21 mouse cellular contexts compared by ENCODE assay signal in the genomic region with DNA sequence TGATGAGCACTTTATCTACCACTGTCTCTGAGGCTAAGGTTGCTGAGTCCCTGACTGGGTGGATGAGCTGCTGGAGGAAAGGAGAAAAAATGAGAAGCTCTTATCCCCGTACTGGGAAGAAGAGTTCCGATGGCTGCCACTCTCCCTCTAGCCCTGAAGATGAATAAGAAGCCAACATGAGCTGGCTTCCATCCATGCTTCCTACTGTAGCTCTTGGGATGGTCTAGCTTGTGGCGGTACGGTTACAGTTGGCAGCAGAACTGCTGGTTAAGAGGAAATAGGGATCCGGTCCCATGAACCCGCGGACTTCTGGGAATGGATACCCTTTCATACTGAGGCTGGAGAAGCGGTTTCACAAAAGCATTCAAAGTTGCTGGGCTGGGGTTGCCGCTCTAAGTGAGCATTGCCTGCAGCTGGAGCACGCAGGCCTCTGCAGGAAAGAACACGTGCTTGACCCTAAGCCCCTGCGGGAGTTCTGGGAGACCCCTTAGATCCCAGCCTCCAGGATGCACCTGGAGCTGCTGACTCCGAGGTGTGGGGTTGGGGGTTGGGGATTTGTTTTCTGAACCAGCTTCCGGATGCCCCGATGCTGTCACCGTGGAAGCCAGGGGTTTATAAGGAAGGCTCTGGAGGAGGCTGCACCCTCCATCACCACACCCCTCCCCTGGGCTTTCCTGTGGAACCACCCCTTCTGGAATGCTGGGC.
DNase-seq lines count a peak whose midpoint lies in the region; ATAC-seq and TF ChIP-seq lines count a peak whose summit lies in the region.
"Had no signal": no experiment of that assay in that cellular context is flagged by ENCODE, and none has a peak within 500 bp of the region (broad histone marks: within the 10 kb centered on the region; RNA-seq: fewer than 3 reads in every experiment).

No protein-coding gene starts in this region.

- H3K27ac ChIP-seq in intestine, embryonic 15.5 days = no peak overlapping the region
- no peak overlapping the region for H3K27ac ChIP-seq in intestine, postnatal 0 days (ENCODE audit: low read depth, low read length)
- no peak overlapping the region for H3K27ac ChIP-seq in embryonic facial prominence, embryonic 11.5 days (replicated peaks; ENCODE audit: low read depth, low read length)
- H3K27ac ChIP-seq in limb, embryonic 13.5 days = no peak overlapping the region; the same call in 1 of the 2 replicates
- H3K27ac ChIP-seq: embryonic facial prominence, embryonic 13.5 days; forebrain, embryonic 13.5 days; gastrocnemius, adult 2 months; kidney, postnatal 0 days; liver, embryonic 15.5 days; lung, embryonic 15.5 days; midbrain, embryonic 15.5 days had no signal

- H3K4me2 ChIP-seq in intestine, embryonic 15.5 days (replicated peaks) = 0 out of 2 replicates have a peak overlapping the region, but pooled peaks have one; percentile 14
- no peak overlapping the region for H3K4me2 ChIP-seq in intestine, postnatal 0 days (replicated peaks; ENCODE audit: low read depth)
- no peak overlapping the region; the same call in 1 of the 2 replicates for H3K4me2 ChIP-seq in embryonic facial prominence, embryonic 11.5 days (ENCODE audit: low read depth, low read length)
- H3K4me2 ChIP-seq in limb, embryonic 13.5 days (replicated peaks) = peak overlapping the region; percentile 30
- H3K4me2 ChIP-seq: embryonic facial prominence, embryonic 13.5 days; forebrain, embryonic 13.5 days; liver, embryonic 15.5 days; lung, embryonic 15.5 days; midbrain, embryonic 15.5 days had no signal

- H3K9me3 ChIP-seq in intestine, embryonic 15.5 days = no peaks in the 10 kb centered on the region
- H3K9me3 ChIP-seq in intestine, postnatal 0 days (ENCODE audit: control insufficient read depth) = no peaks in the 10 kb centered on the region
- H3K9me3 ChIP-seq in embryonic facial prominence, embryonic 11.5 days (replicated peaks; ENCODE audit: control insufficient read depth, low read length) = no peaks in the 10 kb centered on the region
- no peaks in the 10 kb centered on the region for H3K9me3 ChIP-seq in limb, embryonic 13.5 days
- H3K9me3 ChIP-seq: embryonic facial prominence, embryonic 13.5 days; forebrain, embryonic 13.5 days; liver, embryonic 15.5 days; lung, embryonic 15.5 days; midbrain, embryonic 15.5 days had no signal

- no peaks in the 10 kb centered on the region for H3K36me3 ChIP-seq in intestine, embryonic 15.5 days
- H3K36me3 ChIP-seq in intestine, postnatal 0 days (ENCODE audit: control insufficient read depth, insufficient read depth) = no peaks in the 10 kb centered on the region
- no peaks in the 10 kb centered on the region for H3K36me3 ChIP-seq in embryonic facial prominence, embryonic 11.5 days (replicated peaks; ENCODE audit: control insufficient read depth, insufficient read depth, low read depth, low read length)
- H3K36me3 ChIP-seq in limb, embryonic 13.5 days = no peaks in the 10 kb centered on the region
- H3K36me3 ChIP-seq: embryonic facial prominence, embryonic 13.5 days; liver, embryonic 15.5 days; lung, embryonic 15.5 days; midbrain, embryonic 15.5 days had no signal

- WGBS in intestine, embryonic 15.5 days = 52% methylated on average over 16 of the region's 16 CpGs
- 51% methylated on average over 16 of the region's 16 CpGs for WGBS in intestine, postnatal 0 days
- 54% methylated on average over 16 of the region's 16 CpGs for WGBS in embryonic facial prominence, embryonic 11.5 days
- WGBS in limb, embryonic 13.5 days = 35% methylated on average over 16 of the region's 16 CpGs

- no peak overlapping the region for H3K4me3 ChIP-seq in intestine, embryonic 15.5 days (replicated peaks)
- H3K4me3 ChIP-seq in intestine, postnatal 0 days (ENCODE audit: low read depth, low read length) = no peak overlapping the region
- H3K4me3 ChIP-seq in embryonic facial prominence, embryonic 11.5 days (ENCODE audit: low read depth, low read length) = no peak overlapping the region
- H3K4me3 ChIP-seq in limb, embryonic 13.5 days = no peak overlapping the region
- H3K4me3 ChIP-seq: embryonic facial prominence, embryonic 13.5 days; forebrain, embryonic 13.5 days; gastrocnemius, adult 2 months; liver, embryonic 15.5 days; lung, embryonic 15.5 days; midbrain, embryonic 15.5 days had no signal

- peak; percentile 38 for DNase-seq in cerebellum, adult 18-20 months
- no peak for DNase-seq in cerebellum, adult 8-10 months
- peak; percentile 42 for DNase-seq in embryonic facial prominence, embryonic 11.5 days (ENCODE audit: low spot score)
- DNase-seq in kidney, postnatal 10 days = no peak
- DNase-seq: adrenal gland, postnatal 14 days; cerebellum, adult 9-11 months; gastrocnemius, adult 2 months; kidney, adult 2 months; liver; lung, postnatal 4 days; right cerebral cortex, postnatal 14 days had no signal

- peaks cover 3% of the 10 kb centered on the region; the same call in 1 of the 2 replicates for H3K4me1 ChIP-seq in intestine, embryonic 15.5 days (replicated peaks)
- no peaks in the 10 kb centered on the region for H3K4me1 ChIP-seq in intestine, postnatal 0 days (replicated peaks; ENCODE audit: control insufficient read depth, insufficient read depth, low read length)
- H3K4me1 ChIP-seq in embryonic facial prominence, embryonic 11.5 days (ENCODE audit: control insufficient read depth, insufficient read depth, low read length) = peaks cover 4% of the 10 kb centered on the region; the same call in 1 of the 2 replicates
- peaks cover 37% of the 10 kb centered on the region for H3K4me1 ChIP-seq in limb, embryonic 13.5 days
- H3K4me1 ChIP-seq: liver, embryonic 15.5 days; lung, embryonic 15.5 days had no signal

- TF ChIP-seq CTCF in intestine, postnatal 0 days (IDR thresholded peaks at IDR 0.05; ENCODE audit: low read depth) = no peak

- no peak overlapping the region for H3K9ac ChIP-seq in intestine, embryonic 15.5 days
- H3K9ac ChIP-seq in intestine, postnatal 0 days (ENCODE audit: low read depth, low read length) = no peak overlapping the region
- H3K9ac ChIP-seq in embryonic facial prominence, embryonic 11.5 days (replicated peaks; ENCODE audit: low read length) = no peak overlapping the region
- H3K9ac ChIP-seq in limb, embryonic 13.5 days = no peak overlapping the region
- H3K9ac ChIP-seq: embryonic facial prominence, embryonic 13.5 days; forebrain, embryonic 13.5 days; liver, embryonic 15.5 days; lung, embryonic 15.5 days; midbrain, embryonic 15.5 days had no signal

- H3K27me3 ChIP-seq in intestine, embryonic 15.5 days (replicated peaks) = no peaks in the 10 kb centered on the region
- no peaks in the 10 kb centered on the region for H3K27me3 ChIP-seq in intestine, postnatal 0 days (replicated peaks; ENCODE audit: control insufficient read depth, insufficient read depth, low read length)
- no peaks in the 10 kb centered on the region for H3K27me3 ChIP-seq in embryonic facial prominence, embryonic 11.5 days (ENCODE audit: control insufficient read depth, insufficient read depth, low read length)
- H3K27me3 ChIP-seq in limb, embryonic 13.5 days = peaks cover 13% of the 10 kb centered on the region
- H3K27me3 ChIP-seq: forebrain, embryonic 13.5 days; liver, embryonic 15.5 days; midbrain, embryonic 15.5 days had no signal

- ATAC-seq in intestine, embryonic 15.5 days = no peak
- ATAC-seq in intestine, postnatal 0 days = no peak
- ATAC-seq in embryonic facial prominence, embryonic 11.5 days (replicated peaks; ENCODE audit: insufficient number of reproducible peaks, low FRiP score, low TSS enrichment, low read depth) = no peak
- ATAC-seq in limb, embryonic 13.5 days (ENCODE audit: low FRiP score, low read depth) = no peak
- ATAC-seq in frontal cortex, adult (ENCODE audit: low TSS enrichment) = no peak
- ATAC-seq: forebrain, embryonic 13.5 days; midbrain, embryonic 15.5 days had no signal

Comparison
In these comparisons a context has a peak if more than half of its experiments do, and no peak if none do; other contexts are left out.
1. DNase-seq: peak in cerebellum, adult 18-20 months (2 of 2) and embryonic facial prominence, embryonic 11.5 days (single experiment); none in cerebellum, adult 8-10 months (single experiment) and kidney, postnatal 10 days (single experiment).
2. H3K4me2 ChIP-seq: peak in intestine, embryonic 15.5 days (single experiment) and limb, embryonic 13.5 days (single experiment); none in intestine, postnatal 0 days (single experiment) and embryonic facial prominence, embryonic 11.5 days (single experiment).